Mouse (Mus musculus) limb, embryonic 13.5 days (tissue): ENCODE data around the gene Map6. TPM values are rescaled to one million over a fixed set of nuclear protein-coding genes. Genes with fewer than 3 reads are reported as not detected.

Source experiments
- ATAC-seq: fragments of 200-750 bp; cut with Nextera tagmentation; 2 replicates; pipeline ENCODE4 v1.8.0; 2017; ENCODE audit warnings: low read depth, moderate number of reproducible peaks, moderate TSS enrichment; ENCODE audit not compliant: low FRiP score
- H3K27ac ChIP-seq: fragments of 300-500 bp; sonication (generic); 2 replicates; pipeline ENCODE4 v1.5.1; 2015; ENCODE audit warnings: inconsistent platforms, mild to moderate bottlenecking, moderate library complexity
- H3K27me3 ChIP-seq: fragments of 300-500 bp; sonication (generic); 2 replicates; pipeline ENCODE4 v1.6.1; 2015; ENCODE audit warnings: mild to moderate bottlenecking, inconsistent platforms
- H3K36me3 ChIP-seq: fragments of 300-500 bp; sonication (generic); 2 replicates; pipeline ENCODE4 v1.6.1; 2015; ENCODE audit warnings: inconsistent platforms, mild to moderate bottlenecking, moderate library complexity
- H3K4me1 ChIP-seq: fragments of 300-500 bp; sonication (generic); 2 replicates; pipeline ENCODE4 v1.6.1; 2015; ENCODE audit warnings: inconsistent platforms
- H3K4me2 ChIP-seq: fragments of 300-500 bp; sonication (generic); replicated peaks from 2 replicates; pipeline ENCODE4 v1.6.1; 2015; ENCODE audit warnings: inconsistent platforms, mild to moderate bottlenecking, moderate library complexity
- H3K4me3 ChIP-seq: fragments of 300-500 bp; sonication (generic); 2 replicates; pipeline ENCODE4 v1.5.1; 2015; ENCODE audit warnings: moderate library complexity, mild to moderate bottlenecking, inconsistent platforms
- H3K9ac ChIP-seq: fragments of 300-500 bp; sonication (generic); 2 replicates; pipeline ENCODE4 v1.6.1; 2015; ENCODE audit warnings: mild to moderate bottlenecking, inconsistent platforms
- H3K9me3 ChIP-seq: fragments of 300-500 bp; sonication (generic); 2 replicates; pipeline ENCODE4 v1.6.1; 2016; ENCODE audit warnings: inconsistent platforms
- WGBS: fragments of 180-500 bp; shearing (Covaris S2); methylation state at CpG from one replicate; pipeline ENCODE4 v1.1.7; 2015; 5-methylcytosine and 5-hydroxymethylcytosine counted together
- polyA plus RNA-seq: library from polyadenylated mRNA; unstranded; fragments of >200 nt; fragmentation: Nextera tagmentation; extraction: Ambion mirVana; gene quantifications from 2 replicates; pipeline ENCODE4 v1.2.1, GENCODE M21; 2015

The Map6 gene
- polyA plus RNA-seq, 1 experiment from 2014 or later: 4.4 TPM

- H3K27ac ChIP-seq: no peak overlapping the region
- no peak overlapping the region for H3K4me2 ChIP-seq
- H3K36me3 ChIP-seq: no peaks in the 10 kb centered on the region
- H3K4me1 ChIP-seq: peaks cover 29% of the 10 kb centered on the region
- no peak for ATAC-seq
- H3K9me3 ChIP-seq: no peaks in the 10 kb centered on the region
- H3K9ac ChIP-seq: no peak overlapping the region
- H3K4me3 ChIP-seq: no peak overlapping the region
- WGBS: 39% methylated on average over 14 of the region's 14 CpGs
- H3K27me3 ChIP-seq: peaks cover 26% of the 10 kb centered on the region; the same call in 1 of the 2 replicates
These were observed 53.3 kb downstream of the Map6 start for GRCm38 (mm10) chr7:99320524-99320923.

GRCm38 (mm10) chr7:99322691-99323320 is 55.6 kb downstream of the Map6 start:
- no peak overlapping the region for H3K27ac ChIP-seq
- WGBS: 91% methylated on average over 6 of the region's 6 CpGs
- ATAC-seq: no peak

GRCm38 (mm10) chr7:99323321-99323700 is 56.1 kb downstream of the Map6 start:
- H3K9ac ChIP-seq: no peak overlapping the region
- H3K4me1 ChIP-seq: peaks cover 24% of the 10 kb centered on the region
- ATAC-seq: no peak
- H3K4me3 ChIP-seq: no peak overlapping the region
- H3K27me3 ChIP-seq: peaks cover 33% of the 10 kb centered on the region; the same call in 1 of the 2 replicates
- no peaks in the 10 kb centered on the region for H3K36me3 ChIP-seq
- H3K27ac ChIP-seq: no peak overlapping the region
- no peak overlapping the region for H3K4me2 ChIP-seq
- no peaks in the 10 kb centered on the region for H3K9me3 ChIP-seq
- WGBS: 88% methylated on average over 9 of the region's 9 CpGs

More at GRCm38 (mm10) chr7:99322691-99323320, 55.6 kb downstream of the Map6 start:
- no peak overlapping the region for H3K4me2 ChIP-seq
- no peaks in the 10 kb centered on the region for H3K9me3 ChIP-seq
- no peak overlapping the region for H3K9ac ChIP-seq
- peaks cover 33% of the 10 kb centered on the region; the same call in 1 of the 2 replicates for H3K27me3 ChIP-seq
- H3K4me1 ChIP-seq: peaks cover 24% of the 10 kb centered on the region
- H3K4me3 ChIP-seq: no peak overlapping the region
- H3K36me3 ChIP-seq: no peaks in the 10 kb centered on the region

GRCm38 (mm10) chr7:99324810-99325209 is 57.6 kb downstream of the Map6 start:
- H3K36me3 ChIP-seq: no peaks in the 10 kb centered on the region
- H3K9me3 ChIP-seq: no peaks in the 10 kb centered on the region
- H3K9ac ChIP-seq: no peak overlapping the region
- no peak for ATAC-seq
- H3K4me3 ChIP-seq: no peak overlapping the region
- H3K4me2 ChIP-seq: no peak overlapping the region
- H3K4me1 ChIP-seq: peaks cover 14% of the 10 kb centered on the region
- H3K27ac ChIP-seq: no peak overlapping the region
- 10% methylated on average over 10 of the region's 10 CpGs for WGBS
- peaks cover 33% of the 10 kb centered on the region; the same call in 1 of the 2 replicates for H3K27me3 ChIP-seq

- H3K9me3 ChIP-seq: no peaks in the 10 kb centered on the region
- no peak overlapping the region for H3K4me2 ChIP-seq
- H3K27ac ChIP-seq: no peak overlapping the region
- WGBS: 68% methylated on average over 6 of the region's 6 CpGs
- no peak for ATAC-seq
- 0 out of 2 replicates have a peak, but pooled peaks cover 6% of the 10 kb centered on the region for H3K4me1 ChIP-seq
- peaks cover 25% of the 10 kb centered on the region; the same call in 1 of the 2 replicates for H3K27me3 ChIP-seq
- H3K4me3 ChIP-seq: no peak overlapping the region
- no peaks in the 10 kb centered on the region for H3K36me3 ChIP-seq
- H3K9ac ChIP-seq: no peak overlapping the region
These were observed 58.9 kb downstream of the Map6 start for GRCm38 (mm10) chr7:99326128-99326527.

GRCm38 (mm10) chr7:99328847-99329246 is 61.6 kb downstream of the Map6 start:
- Histone ChIP-seq H3K4me3 (no peak overlapping the region), H3K4me1 (peaks cover 9% of the 10 kb centered on the region; the same call in 1 of the 2 replicates), H3K27ac (no peak overlapping the region), H3K9ac (no peak overlapping the region), H3K36me3 (no peaks in the 10 kb centered on the region), H3K4me2 (no peak overlapping the region), H3K9me3 (no peaks in the 10 kb centered on the region), H3K27me3 (peaks cover 22% of the 10 kb centered on the region; the same call in 1 of the 2 replicates)
- no peak for ATAC-seq
- 58% methylated on average over 4 of the region's 4 CpGs for WGBS

- ATAC-seq: no peak
- 81% methylated on average over 5 of the region's 5 CpGs for WGBS
- Histone ChIP-seq H3K27me3 (peaks cover 11% of the 10 kb centered on the region; the same call in 1 of the 2 replicates), H3K9me3 (no peaks in the 10 kb centered on the region), H3K4me3 (no peak overlapping the region), H3K36me3 (no peaks in the 10 kb centered on the region), H3K9ac (no peak overlapping the region), H3K4me2 (no peak overlapping the region), H3K4me1 (peaks cover 4% of the 10 kb centered on the region; the same call in 1 of the 2 replicates), H3K27ac (no peak overlapping the region)
These were observed 62.8 kb downstream of the Map6 start for GRCm38 (mm10) chr7:99330012-99330411.

GRCm38 (mm10) chr7:99332774-99333480 is 65.7 kb downstream of the Map6 start:
- WGBS: 40% methylated on average over 12 of the region's 12 CpGs
- Histone ChIP-seq H3K27me3 (no peaks in the 10 kb centered on the region), H3K4me1 (peaks cover 3% of the 10 kb centered on the region; the same call in 1 of the 2 replicates), H3K9me3 (no peaks in the 10 kb centered on the region), H3K9ac (peak overlapping the region; percentile 39; the same call in 1 of the 2 replicates), H3K36me3 (no peaks in the 10 kb centered on the region), H3K4me2 (no peak overlapping the region), H3K4me3 (no peak overlapping the region), H3K27ac (no peak overlapping the region)
- peak; percentile 76; the same call in 1 of the 2 replicates for ATAC-seq

- peaks cover 55% of the 10 kb centered on the region for H3K36me3 ChIP-seq
These were observed 73.5 kb downstream of the Map6 start for GRCm38 (mm10) chr7:99340736-99341135.

GRCm38 (mm10) chr7:99343577-99343976 is 76.3 kb downstream of the Map6 start:
- Histone ChIP-seq H3K36me3 (peaks cover 83% of the 10 kb centered on the region), H3K27ac (no peak overlapping the region), H3K9me3 (no peaks in the 10 kb centered on the region), H3K4me1 (peaks cover 5% of the 10 kb centered on the region), H3K9ac (no peak overlapping the region), H3K4me2 (no peak overlapping the region), H3K4me3 (no peak overlapping the region), H3K27me3 (no peaks in the 10 kb centered on the region)
- ATAC-seq: no peak
- 85% methylated on average over 4 of the region's 4 CpGs for WGBS

More at GRCm38 (mm10) chr7:99340736-99341135, 73.5 kb downstream of the Map6 start:
- no peak overlapping the region; the same call in 1 of the 2 replicates for H3K27ac ChIP-seq
- no peak overlapping the region for H3K9ac ChIP-seq
- no peaks in the 10 kb centered on the region for H3K9me3 ChIP-seq
- no peak for ATAC-seq
- 76% methylated on average over 8 of the region's 8 CpGs for WGBS
- H3K27me3 ChIP-seq: no peaks in the 10 kb centered on the region
- H3K4me3 ChIP-seq: no peak overlapping the region
- H3K4me2 ChIP-seq: no peak overlapping the region
- no peaks in the 10 kb centered on the region for H3K4me1 ChIP-seq

- peaks cover 32% of the 10 kb centered on the region for H3K4me1 ChIP-seq
- no peak for ATAC-seq
- 95% methylated on average over 10 of the region's 10 CpGs for WGBS
- peaks cover 83% of the 10 kb centered on the region for H3K36me3 ChIP-seq
- no peak overlapping the region for H3K27ac ChIP-seq
- no peak overlapping the region for H3K9ac ChIP-seq
- no peak overlapping the region for H3K4me3 ChIP-seq
- no peaks in the 10 kb centered on the region for H3K27me3 ChIP-seq
- H3K9me3 ChIP-seq: no peaks in the 10 kb centered on the region
- no peak overlapping the region for H3K4me2 ChIP-seq
These were observed 80.0 kb downstream of the Map6 start for GRCm38 (mm10) chr7:99347268-99347667.

GRCm38 (mm10) chr7:99348883-99349282 is 81.6 kb downstream of the Map6 start:
- 95% methylated on average over 26 of the region's 26 CpGs for WGBS
- peak overlapping the region; percentile 72 for H3K4me3 ChIP-seq
- H3K27me3 ChIP-seq: no peaks in the 10 kb centered on the region
- no peak overlapping the region for H3K27ac ChIP-seq
- no peaks in the 10 kb centered on the region for H3K9me3 ChIP-seq
- H3K4me2 ChIP-seq: peak overlapping the region; percentile 96
- 0 out of 2 replicates have a peak overlapping the region, but pooled peaks have one; percentile 13 for H3K9ac ChIP-seq
- H3K4me1 ChIP-seq: peaks cover 39% of the 10 kb centered on the region
- no peak for ATAC-seq
- peaks cover 67% of the 10 kb centered on the region for H3K36me3 ChIP-seq
